Mouse (Mus musculus) mouse trophoblast stem cell (cell line): Measurements from ENCODE around the gene Olfr166.
"Not testable (repeated sequence)": the region's sequence is repeated elsewhere in the genome, so short reads cannot be mapped to it uniquely, and the experiment has no call there.

Source experiments
- in situ Hi-C, 2 experiments: fragments of 300-500 bp; cut with MseI, MboI; formaldehyde crosslinking; loops; 2 replicates in 1 of 2; 3 replicates in 1 of 2; pipeline ENCODE4 v1.15.1; 2025

Olfr166 gene

GRCm38 (mm10) chr16:19483394-19483793, at the start of gene Olfr166:
TSS of gene Olfr166 (plus strand) at chr16:19483694.
- in situ Hi-C loops = no loop called here

- in situ Hi-C loops = not testable (repeated sequence)
These were observed 24.8 kb upstream of the Olfr166 start for GRCm38 (mm10) chr16:19458741-19459140.

- in situ Hi-C loops = no loop called here
These were observed 19.1 kb upstream of the Olfr166 start for GRCm38 (mm10) chr16:19464365-19464764.

GRCm38 (mm10) chr16:19522166-19522565, 38.7 kb downstream of the Olfr166 start, which contains the start of gene Olfr167:
TSS of gene Olfr167 (minus strand) at chr16:19522266.
- in situ Hi-C loops = no loop called here

- in situ Hi-C loops = no loop called here
These were observed 52.0 kb downstream of the Olfr166 start, which contains the start of gene Olfr168 for GRCm38 (mm10) chr16:19535455-19535854. TSS of gene Olfr168 (minus strand) at chr16:19535555.
